Mouse (Mus musculus) gastrocnemius, postnatal 36 days (tissue): Measurements from ENCODE around the gene Exoc5. TPM values are rescaled to one million over a fixed set of nuclear protein-coding genes. Genes with fewer than 3 reads are reported as not detected.
A peak's percentile ranks its signal among the peaks of the same experiment; 100 is the strongest.

Experiments used
- DNase-seq, 2 experiments: peaks; one replicate each; pipeline ENCODE4 v3.0.0; 2022
- intact Hi-C: fragments of 180-260 bp; cut with DNase I; formaldehyde crosslinking; loops from one replicate; pipeline ENCODE4 v1.15.1; 2025
- total RNA-seq, 2 experiments: library from RNA; stranded (reverse); gene quantifications; 2 replicates each; pipeline ENCODE4 v1.2.3; 2021

The Exoc5 gene
- total RNA-seq, 2 experiments from 2014 or later = 16.8 to 18.0 TPM

- no peak for DNase-seq
Observed at GRCm38 (mm10) chr14:49008399-49009189, 57.9 kb downstream of the Exoc5 start.

GRCm38 (mm10) chr14:49007979-49008378 lies 58.5 kb downstream of the Exoc5 start:
- no peak for DNase-seq
- intact Hi-C loops = no loop called here

More at GRCm38 (mm10) chr14:49008399-49009189, 57.9 kb downstream of the Exoc5 start:
- intact Hi-C loops = no loop called here

DNA sequence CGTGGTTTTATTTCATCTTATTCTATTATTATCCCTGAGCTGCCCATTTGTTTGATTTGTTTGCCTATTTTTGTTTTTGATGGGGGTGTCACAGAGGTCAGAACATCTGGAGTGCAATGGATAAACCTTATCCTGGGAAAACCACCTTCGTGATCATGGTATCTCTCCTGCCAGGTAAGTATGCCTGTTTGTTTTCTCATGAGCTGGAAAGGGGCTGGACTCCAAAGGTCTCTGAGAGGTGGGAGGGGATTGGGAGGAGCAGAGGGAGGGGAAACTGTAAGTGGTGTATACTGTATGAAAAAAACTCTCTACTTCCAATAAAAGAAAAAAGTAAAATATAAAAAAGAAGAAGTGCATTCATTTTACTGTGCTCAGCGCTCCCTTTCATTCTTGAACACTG lies 64.8 kb downstream of the Exoc5 start:
- intact Hi-C loops = no loop called here
- DNase-seq = no peak

DNA sequence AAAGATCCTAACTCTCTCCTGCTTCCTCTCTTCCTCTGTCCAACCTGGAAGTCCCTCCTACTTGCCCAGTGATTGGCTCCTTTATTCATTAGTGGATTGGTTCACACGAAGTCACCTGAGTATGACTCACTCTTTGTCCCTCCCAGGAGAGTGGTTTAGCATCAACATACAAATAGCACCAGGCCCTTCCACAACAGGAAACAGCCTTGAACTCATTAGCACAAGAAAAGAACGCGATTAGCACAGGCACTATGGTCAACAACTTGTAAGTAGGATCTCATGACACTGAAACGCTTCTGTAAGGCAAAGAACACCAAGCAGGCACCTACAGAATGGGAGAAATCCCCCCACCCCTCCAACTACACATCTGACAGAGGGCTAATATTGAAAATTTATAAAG lies 67.7 kb downstream of the Exoc5 start:
- no peak for DNase-seq
- intact Hi-C loops = no loop called here

DNA sequence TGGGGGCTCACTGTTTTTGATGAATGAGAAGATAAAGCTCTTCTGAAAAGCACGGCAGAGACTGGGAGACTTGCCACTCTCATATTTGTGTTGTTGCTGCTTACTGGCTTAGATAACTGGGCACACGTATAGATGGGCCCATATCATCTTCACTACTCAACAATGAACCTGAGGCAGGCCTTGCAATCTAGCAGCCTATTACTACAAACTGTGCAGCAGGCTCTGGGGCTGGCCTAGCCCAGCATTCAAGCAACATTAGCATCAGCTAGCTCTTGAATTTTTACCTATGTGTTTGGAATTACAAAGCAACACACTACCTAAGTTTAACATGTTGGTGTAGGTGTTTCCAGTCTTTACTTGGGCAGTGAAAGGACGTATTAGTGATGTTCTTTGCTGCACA lies 72.6 kb downstream of the Exoc5 start:
- no peak for DNase-seq
- intact Hi-C loops = no loop called here

- intact Hi-C loops = no loop called here
Observed at GRCm38 (mm10) chr14:48992070-48992580, 74.3 kb downstream of the Exoc5 start.

DNA sequence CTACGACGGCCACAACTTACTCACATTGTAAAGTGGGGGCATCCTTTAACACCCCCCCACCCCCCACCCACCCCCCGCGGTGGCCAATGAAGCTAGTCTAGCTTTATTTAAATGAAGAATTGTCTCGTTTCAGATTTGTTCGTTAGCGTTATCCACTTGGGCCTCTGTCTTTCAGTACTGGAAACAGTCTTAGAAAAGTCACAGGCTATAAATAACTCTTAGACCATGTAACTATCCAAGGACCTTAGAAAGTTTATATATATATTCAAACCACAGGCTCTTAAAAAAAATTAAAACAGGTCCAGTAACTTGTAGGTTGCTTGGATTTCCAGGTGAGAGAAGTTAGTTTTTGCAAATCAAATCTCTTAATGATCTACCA lies 75.3 kb downstream of the Exoc5 start:
- no peak for DNase-seq
- intact Hi-C loops = no loop called here

More at GRCm38 (mm10) chr14:48992070-48992580, 74.3 kb downstream of the Exoc5 start:
- no peak for DNase-seq

- DNase-seq = peak in 1 of 2 experiments; percentile 35
- intact Hi-C loops = no loop called here
Observed at GRCm38 (mm10) chr14:48990471-48991143, 75.8 kb downstream of the Exoc5 start.

DNA sequence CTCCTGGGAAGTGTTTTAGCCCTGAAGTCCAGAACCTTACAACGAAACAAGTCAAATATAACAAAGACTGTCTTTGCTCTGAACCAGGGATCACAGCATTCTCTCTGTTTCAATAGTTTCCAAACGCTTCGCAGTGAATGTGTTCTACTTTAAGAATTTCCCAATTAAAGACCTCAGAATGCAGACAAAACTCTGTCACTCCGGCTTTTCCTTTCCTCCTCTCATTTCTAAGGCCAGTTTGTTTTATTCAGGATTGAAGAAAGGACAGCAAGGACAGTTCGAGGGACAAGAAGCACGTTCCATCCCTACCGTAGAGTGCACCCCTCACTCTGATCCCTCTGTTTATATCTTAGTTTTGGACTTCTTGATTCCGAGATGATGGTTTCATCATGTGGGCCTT lies 76.6 kb downstream of the Exoc5 start:
- intact Hi-C loops = no loop called here
- DNase-seq = no peak

GRCm38 (mm10) chr14:48986231-48986630 lies 80.2 kb downstream of the Exoc5 start:
- DNase-seq = no peak
- intact Hi-C loops = no loop called here

- no peak for DNase-seq
- intact Hi-C loops = no loop called here
Observed at GRCm38 (mm10) chr14:48985673-48986072, 80.8 kb downstream of the Exoc5 start.

DNA sequence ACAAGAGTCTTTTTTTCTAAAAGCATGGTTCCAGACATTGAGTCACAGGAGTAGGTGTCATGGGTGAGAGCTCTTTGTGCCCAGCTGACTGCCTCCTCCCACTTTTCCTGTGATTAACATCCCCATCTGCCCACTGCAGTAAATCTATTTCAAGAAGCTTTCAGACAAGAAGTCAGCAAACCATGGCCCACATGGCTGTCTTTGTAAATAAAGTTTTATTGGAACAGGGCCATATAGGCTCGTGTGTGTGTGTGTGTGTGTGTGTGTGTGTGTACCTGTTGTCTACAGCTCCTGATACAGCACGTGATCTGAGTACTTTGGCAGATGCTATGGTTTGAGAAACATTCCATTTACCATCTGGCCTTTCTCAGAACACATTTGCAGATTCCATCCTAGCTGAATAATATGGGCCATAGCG lies 87.5 kb downstream of the Exoc5 start:
- DNase-seq = no peak
- intact Hi-C loops = no loop called here

DNA sequence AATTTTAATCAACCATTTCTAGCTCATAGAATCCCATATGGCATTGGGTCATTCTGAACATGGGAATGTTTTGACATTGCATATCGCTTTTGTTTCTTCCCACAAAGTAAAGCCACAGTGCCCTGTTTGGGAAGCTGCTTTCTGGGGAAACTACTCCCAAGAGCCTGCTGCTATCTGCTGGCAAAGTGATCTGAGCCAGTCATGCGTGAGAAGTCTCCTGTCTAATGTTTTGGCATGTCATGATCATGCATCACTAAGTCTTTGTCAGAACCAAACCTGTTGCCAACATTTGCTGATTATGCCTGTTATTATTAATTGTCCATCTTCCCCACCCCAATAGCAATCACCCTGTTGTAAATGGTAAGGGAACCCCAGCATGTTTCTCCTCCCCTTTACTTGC lies 94.9 kb downstream of the Exoc5 start:
- DNase-seq = no peak
- intact Hi-C loops = no loop called here

DNA sequence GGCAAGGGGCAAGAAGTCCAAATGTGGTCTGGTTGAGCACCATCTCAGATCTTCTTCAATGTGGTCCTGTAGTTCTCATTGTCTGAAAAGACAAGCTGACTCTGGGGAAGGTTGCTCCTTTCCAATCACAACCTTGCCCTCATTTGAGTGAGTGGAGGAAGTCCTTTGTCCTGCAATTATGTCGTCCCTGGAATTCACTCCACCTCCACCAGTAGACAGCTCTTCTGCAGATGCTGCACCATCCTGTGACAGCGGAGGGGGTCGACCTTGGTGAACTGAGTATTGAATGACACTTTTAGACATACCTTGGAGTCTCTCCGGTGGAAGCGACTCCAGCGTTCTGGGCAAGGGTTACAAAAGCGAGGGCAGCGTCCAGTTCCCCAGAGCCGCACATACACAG lies 97.8 kb downstream of the Exoc5 start:
- intact Hi-C loops = no loop called here
- DNase-seq = no peak

Other genes with a start within 250 kb of the Exoc5 start
- gene Ap5m1, start 556 bp downstream of the Exoc5 start, total RNA-seq = 1 to 10 TPM; 8.1 to 9.8 TPM
- gene Naa30, start 105.6 kb upstream of the Exoc5 start, total RNA-seq = 10 to 100 TPM; 15.1 to 21.0 TPM
- not detected for gene ccdc198, start 178.8 kb upstream of the Exoc5 start, total RNA-seq